Mouse (Mus musculus): ENCODE data around the gene Ric8a. TPM values are rescaled to one million over a fixed set of nuclear protein-coding genes. Genes with fewer than 3 reads are reported as not detected.

Gene Ric8a
- polyA plus RNA-seq, 1 experiment from 2014 or later: 57.6 TPM

GRCm38 (mm10) chr7:140835758-140836087 is 21.0 kb upstream of the Ric8a start:
- H3K27ac ChIP-seq: peak overlapping the region; percentile 2; the same call in 1 of the 2 replicates
- 73% methylated on average over 2 of the region's 2 CpGs for WGBS
- H3K4me3 ChIP-seq: no peak overlapping the region
- no peaks in the 10 kb centered on the region for H3K36me3 ChIP-seq (replicated peaks)
- peaks cover 11% of the 10 kb centered on the region; the same call in 1 of the 2 replicates for H3K27me3 ChIP-seq (ENCODE audit: poor library complexity, severe bottlenecking)
- H3K9me3 ChIP-seq: no peaks in the 10 kb centered on the region
- peaks cover 11% of the 10 kb centered on the region; the same call in 1 of the 2 replicates for H3K4me1 ChIP-seq
- no peak for DNase-seq (ENCODE audit: extremely low spot score, low spot score)

- Histone ChIP-seq H3K36me3 (replicated peaks) (no peaks in the 10 kb centered on the region), H3K27me3 (ENCODE audit: poor library complexity, severe bottlenecking) (peaks cover 19% of the 10 kb centered on the region), H3K9me3 (no peaks in the 10 kb centered on the region), H3K27ac (no peak overlapping the region), H3K4me1 (peaks cover 11% of the 10 kb centered on the region; the same call in 1 of the 2 replicates), H3K4me3 (no peak overlapping the region)
- no peak for DNase-seq (ENCODE audit: extremely low spot score, low spot score)
- 88% methylated on average over 9 of the region's 9 CpGs for WGBS
These were observed 20.3 kb upstream of the Ric8a start for GRCm38 (mm10) chr7:140836243-140837115.

GRCm38 (mm10) chr7:140839556-140839955 is 17.2 kb upstream of the Ric8a start:
- no peak for DNase-seq (ENCODE audit: extremely low spot score, low spot score)
- WGBS: 76% methylated on average over 5 of the region's 5 CpGs

GRCm38 (mm10) chr7:140840750-140841735 is 15.7 kb upstream of the Ric8a start:
- H3K4me1 ChIP-seq: peaks cover 10% of the 10 kb centered on the region
- DNase-seq (ENCODE audit: extremely low spot score, low spot score): no peak
- 41% methylated on average over 19 of the region's 19 CpGs for WGBS
- no peaks in the 10 kb centered on the region for H3K9me3 ChIP-seq
- no peak overlapping the region for H3K4me3 ChIP-seq
- no peak overlapping the region for H3K27ac ChIP-seq
- peaks cover 42% of the 10 kb centered on the region for H3K27me3 ChIP-seq (ENCODE audit: poor library complexity, severe bottlenecking)
- no peaks in the 10 kb centered on the region for H3K36me3 ChIP-seq (replicated peaks)

More at GRCm38 (mm10) chr7:140839556-140839955, 17.2 kb upstream of the Ric8a start:
- Histone ChIP-seq H3K4me1 (peaks cover 11% of the 10 kb centered on the region; the same call in 1 of the 2 replicates), H3K9me3 (no peaks in the 10 kb centered on the region), H3K27me3 (ENCODE audit: poor library complexity, severe bottlenecking) (peaks cover 46% of the 10 kb centered on the region), H3K27ac (no peak overlapping the region), H3K36me3 (replicated peaks) (no peaks in the 10 kb centered on the region), H3K4me3 (no peak overlapping the region)

GRCm38 (mm10) chr7:140843806-140844205 is 13.0 kb upstream of the Ric8a start:
- Histone ChIP-seq H3K4me3 (no peak overlapping the region), H3K36me3 (replicated peaks) (no peaks in the 10 kb centered on the region), H3K9me3 (no peaks in the 10 kb centered on the region), H3K4me1 (peaks cover 6% of the 10 kb centered on the region), H3K27ac (no peak overlapping the region), H3K27me3 (ENCODE audit: poor library complexity, severe bottlenecking) (peaks cover 42% of the 10 kb centered on the region)
- WGBS: 83% methylated on average over 7 of the region's 7 CpGs
- DNase-seq (ENCODE audit: extremely low spot score, low spot score): no peak

- Histone ChIP-seq H3K27me3 (ENCODE audit: poor library complexity, severe bottlenecking) (peaks cover 41% of the 10 kb centered on the region), H3K4me3 (0 out of 2 replicates have a peak within 1 kb of the TSS, but pooled peaks have one; percentile 22), H3K36me3 (replicated peaks) (no peaks in the 10 kb centered on the region), H3K9me3 (no peaks in the 10 kb centered on the region), H3K27ac (no peak within 1 kb of the TSS), H3K4me1 (peaks cover 6% of the 10 kb centered on the region)
- peak; percentile 86 for DNase-seq (ENCODE audit: extremely low spot score, low spot score)
- WGBS: 33% methylated on average over 14 of the region's 14 CpGs
These were observed 11.7 kb upstream of the Ric8a start, which contains the start of gene Scgb1c1 for GRCm38 (mm10) chr7:140844905-140845665. Scgb1c1 (plus strand) TSS chr7:140845547.

GRCm38 (mm10) chr7:140845683-140846082 is 11.1 kb upstream of the Ric8a start:
- no peaks in the 10 kb centered on the region for H3K9me3 ChIP-seq

GRCm38 (mm10) chr7:140846676-140847075 is 10.1 kb upstream of the Ric8a start:
- DNase-seq (ENCODE audit: extremely low spot score, low spot score): no peak
- Histone ChIP-seq H3K9me3 (no peaks in the 10 kb centered on the region), H3K27me3 (ENCODE audit: poor library complexity, severe bottlenecking) (peaks cover 25% of the 10 kb centered on the region), H3K4me3 (no peak overlapping the region), H3K27ac (no peak overlapping the region), H3K36me3 (replicated peaks) (peaks cover 5% of the 10 kb centered on the region), H3K4me1 (peaks cover 6% of the 10 kb centered on the region)
- WGBS: 88% methylated on average over 10 of the region's 10 CpGs

More at GRCm38 (mm10) chr7:140845683-140846082, 11.1 kb upstream of the Ric8a start:
- Histone ChIP-seq H3K4me1 (peaks cover 6% of the 10 kb centered on the region), H3K4me3 (no peak overlapping the region), H3K27me3 (ENCODE audit: poor library complexity, severe bottlenecking) (peaks cover 35% of the 10 kb centered on the region), H3K36me3 (replicated peaks) (no peaks in the 10 kb centered on the region), H3K27ac (no peak overlapping the region)
- 53% methylated on average over 4 of the region's 4 CpGs for WGBS
- DNase-seq (ENCODE audit: extremely low spot score, low spot score): no peak

GRCm38 (mm10) chr7:140847755-140848580 is 8.8 kb upstream of the Ric8a start, which contains the start of gene Odf3:
Odf3 (plus strand) TSS chr7:140847805.
- no peaks in the 10 kb centered on the region for H3K9me3 ChIP-seq
- no peak for DNase-seq (ENCODE audit: extremely low spot score, low spot score)
- no peak within 1 kb of the TSS for H3K27ac ChIP-seq
- peaks cover 12% of the 10 kb centered on the region for H3K27me3 ChIP-seq (ENCODE audit: poor library complexity, severe bottlenecking)
- H3K36me3 ChIP-seq (replicated peaks): peaks cover 18% of the 10 kb centered on the region
- peaks cover 6% of the 10 kb centered on the region for H3K4me1 ChIP-seq
- no peak within 1 kb of the TSS for H3K4me3 ChIP-seq
- 79% methylated on average over 11 of the region's 11 CpGs for WGBS

GRCm38 (mm10) chr7:140848591-140848990 is 8.2 kb upstream of the Ric8a start:
- no peak overlapping the region for H3K27ac ChIP-seq
- peaks cover 24% of the 10 kb centered on the region for H3K36me3 ChIP-seq (replicated peaks)
- DNase-seq (ENCODE audit: extremely low spot score, low spot score): no peak
- no peaks in the 10 kb centered on the region for H3K9me3 ChIP-seq
- peaks cover 6% of the 10 kb centered on the region; the same call in 1 of the 2 replicates for H3K27me3 ChIP-seq (ENCODE audit: poor library complexity, severe bottlenecking)
- no peak overlapping the region for H3K4me3 ChIP-seq
- peaks cover 6% of the 10 kb centered on the region for H3K4me1 ChIP-seq
- 92% methylated on average over 10 of the region's 10 CpGs for WGBS

GRCm38 (mm10) chr7:140851916-140852315 is 4.8 kb upstream of the Ric8a start:
- WGBS: 89% methylated on average over 4 of the region's 4 CpGs
- no peak overlapping the region for H3K4me3 ChIP-seq
- no peaks in the 10 kb centered on the region for H3K9me3 ChIP-seq
- peaks cover 12% of the 10 kb centered on the region for H3K4me1 ChIP-seq
- no peak for DNase-seq (ENCODE audit: extremely low spot score, low spot score)
- H3K36me3 ChIP-seq (replicated peaks): peaks cover 35% of the 10 kb centered on the region
- H3K27ac ChIP-seq: no peak overlapping the region
- no peaks in the 10 kb centered on the region for H3K27me3 ChIP-seq (ENCODE audit: poor library complexity, severe bottlenecking)

Data from forebrain, embryonic 10.5 days (tissue).